Mouse (Mus musculus): ENCODE results near the gene Pde6g. TPM values are rescaled to one million over a fixed set of nuclear protein-coding genes. Genes with fewer than 3 reads are reported as not detected.

The Pde6g gene
- total RNA-seq, 1 experiment: not detected

- TF ChIP-seq HCFC1 (IDR thresholded peaks at IDR 0.05; ENCODE audit: borderline replicate concordance, insufficient read depth, low read length): no peak
- in situ Hi-C loops (cut with MboI; ENCODE audit: low sequenced_read_pairs in 2 of 2, unreplicated experiment in 2 of 2): no loop called here
- H3K27ac ChIP-seq (ENCODE audit: insufficient read depth, low read depth, low read length, poor library complexity, severe bottlenecking): no peak overlapping the region
- no peak for DNase-seq (ENCODE audit: low read depth, low spot score)
- H3K4me3 ChIP-seq (ENCODE audit: insufficient read depth in 1 of 2, low read depth in 1 of 2, low read length in 2 of 2, poor library complexity in 1 of 2, severe bottlenecking in 1 of 2): no peak overlapping the region
- H3K9ac ChIP-seq (ENCODE audit: insufficient read depth, low read depth, low read length, poor library complexity, severe bottlenecking): no peak overlapping the region
- H3K4me1 ChIP-seq (ENCODE audit: control insufficient read depth in 2 of 2, insufficient read depth in 2 of 2, low read length in 2 of 2, poor library complexity in 1 of 2): peaks cover 0 to under 1% of the 10 kb centered on the region in 2 experiments; a peak in 2 of 4 replicates
- peaks cover 28% of the 10 kb centered on the region for H3K36me3 ChIP-seq (ENCODE audit: control insufficient read depth, insufficient read depth, low read length, poor library complexity, severe bottlenecking)
- H3K9me3 ChIP-seq (ENCODE audit: control insufficient read depth, insufficient read depth, low read depth, low read length): no peaks in the 10 kb centered on the region
These were observed 48.5 kb downstream of the Pde6g start for GRCm38 (mm10) chr11:120404814-120405213.

- no peaks in the 10 kb centered on the region for H3K9me3 ChIP-seq (ENCODE audit: control insufficient read depth, insufficient read depth, low read depth, low read length)
- peaks cover 0 to 3% of the 10 kb centered on the region in 2 experiments; a peak in 1 of 4 replicates for H3K4me1 ChIP-seq (ENCODE audit: control insufficient read depth in 2 of 2, insufficient read depth in 2 of 2, low read length in 2 of 2, poor library complexity in 1 of 2)
- in situ Hi-C loops (cut with MboI; ENCODE audit: low sequenced_read_pairs in 2 of 2, unreplicated experiment in 2 of 2): no loop called here
- H3K36me3 ChIP-seq (ENCODE audit: control insufficient read depth, insufficient read depth, low read length, poor library complexity, severe bottlenecking): peaks cover 13% of the 10 kb centered on the region
- no peak overlapping the region for H3K4me3 ChIP-seq (ENCODE audit: insufficient read depth in 1 of 2, low read depth in 1 of 2, low read length in 2 of 2, poor library complexity in 1 of 2, severe bottlenecking in 1 of 2)
- no peak for TF ChIP-seq ZNF384 (IDR thresholded peaks at IDR 0.05; ENCODE audit: low read depth, low read length)
- no peak for TF ChIP-seq ZC3H11A (IDR thresholded peaks at IDR 0.05; ENCODE audit: borderline replicate concordance, low read depth, low read length)
- TF ChIP-seq MAFK (IDR thresholded peaks at IDR 0.05; ENCODE audit: insufficient read depth, low read depth, low read length): no peak
- no peak for TF ChIP-seq HCFC1 (IDR thresholded peaks at IDR 0.05; ENCODE audit: borderline replicate concordance, insufficient read depth, low read length)
- H3K9ac ChIP-seq (ENCODE audit: insufficient read depth, low read depth, low read length, poor library complexity, severe bottlenecking): no peak overlapping the region
- H3K27ac ChIP-seq (ENCODE audit: insufficient read depth, low read depth, low read length, poor library complexity, severe bottlenecking): no peak overlapping the region
- no peak for DNase-seq (ENCODE audit: low read depth, low spot score)
These were observed 54.0 kb downstream of the Pde6g start for GRCm38 (mm10) chr11:120399319-120399718.

Other genes with a start within 250 kb of the Pde6g start
- 11.7 and 16.3 TPM in 2 replicates for gene Bahcc1, start 220.6 kb downstream of the Pde6g start, total RNA-seq (2012; rRNA removed)
- gene Actg1, start 105.0 kb downstream of the Pde6g start, total RNA-seq (2012; rRNA removed): 1,716 and 2,367 TPM in 2 replicates
- 0.31 and 0.42 TPM in 2 replicates for gene Fscn2, start 92.0 kb downstream of the Pde6g start, total RNA-seq (2012; rRNA removed)
- 27.2 and 30.0 TPM in 2 replicates for gene Faap100, start 74.7 kb downstream of the Pde6g start, total RNA-seq (2012; rRNA removed)
- 35.6 and 57.7 TPM in 2 replicates for gene Nploc4, start 15.8 kb downstream of the Pde6g start, total RNA-seq (2012; rRNA removed)
- not detected in 2 replicates for gene Tspan10, start 10.9 kb downstream of the Pde6g start, total RNA-seq (2012; rRNA removed)
- gene Oxld1, start 4.6 kb upstream of the Pde6g start, total RNA-seq (2012; rRNA removed): 2.9 and 4.1 TPM in 2 replicates
- 24.6 and 27.4 TPM in 2 replicates for gene Ccdc137, start 4.6 kb upstream of the Pde6g start, total RNA-seq (2012; rRNA removed)
- gene Arl16, start 14.1 kb upstream of the Pde6g start, total RNA-seq (2012; rRNA removed): 15.3 and 21.2 TPM in 2 replicates
- 100 and 136 TPM in 2 replicates for gene Mrpl12, start 31.1 kb upstream of the Pde6g start, total RNA-seq (2012; rRNA removed)
- gene Slc25a10, start 38.3 kb upstream of the Pde6g start, total RNA-seq (2012; rRNA removed): 30.2 and 35.0 TPM in 2 replicates
- 0.40 and 0.53 TPM in 2 replicates for gene Gcgr, start 77.2 kb upstream of the Pde6g start, total RNA-seq (2012; rRNA removed)
- gene Mcrip1, start 96.2 kb upstream of the Pde6g start, total RNA-seq (2012; rRNA removed): 18.9 and 20.2 TPM in 2 replicates
- gene Ppp1r27, start 97.6 kb upstream of the Pde6g start, total RNA-seq (2012; rRNA removed): not detected in 2 replicates
- 904 and 977 TPM in 2 replicates for gene P4hb, start 119.8 kb upstream of the Pde6g start, total RNA-seq (2012; rRNA removed)
- 161 and 253 TPM in 2 replicates for gene Arhgdia, start 128.1 kb upstream of the Pde6g start, total RNA-seq (2012; rRNA removed)
- gene Alyref, start 144.9 kb upstream of the Pde6g start, total RNA-seq (2012; rRNA removed): 300 and 397 TPM in 2 replicates
- 87.4 and 98.4 TPM in 2 replicates for gene Anapc11, start 144.9 kb upstream of the Pde6g start, total RNA-seq (2012; rRNA removed)
- 0.69 and 0.94 TPM in 2 replicates for gene Npb, start 155.0 kb upstream of the Pde6g start, total RNA-seq (2012; rRNA removed)
- gene Pcyt2, start 164.4 kb upstream of the Pde6g start, total RNA-seq (2012; rRNA removed): 88.6 and 188 TPM in 2 replicates
- gene Sirt7, start 171.7 kb upstream of the Pde6g start, total RNA-seq (2012; rRNA removed): 29.4 and 33.2 TPM in 2 replicates
- gene Mafg, start 180.1 kb upstream of the Pde6g start, total RNA-seq (2012; rRNA removed): 42.6 and 48.4 TPM in 2 replicates
- gene Pycr1, start 190.3 kb upstream of the Pde6g start, total RNA-seq (2012; rRNA removed): 19.0 and 19.6 TPM in 2 replicates
- gene Myadml2, start 194.7 kb upstream of the Pde6g start, total RNA-seq (2012; rRNA removed): 0.63 TPM in 1 of 2 replicates, not detected in the other
- gene Notum, start 207.7 kb upstream of the Pde6g start, total RNA-seq (2012; rRNA removed): 47.8 and 196 TPM in 2 replicates
- 85.2 and 144 TPM in 2 replicates for gene Aspscr1, start 219.5 kb upstream of the Pde6g start, total RNA-seq (2012; rRNA removed)